Mouse (Mus musculus) erythroblast, embryonic 14.5 days (primary cell): ENCODE results near the gene Erv3. TPM values are rescaled to one million over a fixed set of nuclear protein-coding genes. Genes with fewer than 3 reads are reported as not detected.

ENCODE experiments used
- H3K27me3 ChIP-seq: 2 replicates; pipeline ENCODE4 v1.6.1; 2012; ENCODE audit warnings: inconsistent platforms; ENCODE audit not compliant: control insufficient read depth
- H3K36me3 ChIP-seq: 2 replicates; pipeline ENCODE4 v1.6.1; 2012; ENCODE audit warnings: mild to moderate bottlenecking, inconsistent platforms; ENCODE audit not compliant: control insufficient read depth
- H3K4me1 ChIP-seq: 2 replicates; pipeline ENCODE4 v1.6.1; 2012; ENCODE audit warnings: inconsistent platforms; ENCODE audit not compliant: control insufficient read depth
- H3K4me3 ChIP-seq: replicated peaks from 2 replicates; pipeline ENCODE3; 2012; ENCODE audit warnings: moderate library complexity, mild to moderate bottlenecking, inconsistent platforms
- H3K9me3 ChIP-seq: 2 replicates; pipeline ENCODE4 v1.6.1; 2012; ENCODE audit warnings: low read length, inconsistent platforms, mixed read lengths; ENCODE audit not compliant: control insufficient read depth
- GATA1 ChIP-seq: IDR thresholded peaks from 2 replicates; pipeline ENCODE4 v1.6.1; 2012; ENCODE audit warnings: low read length, inconsistent platforms, mixed read lengths
- TAL1 ChIP-seq: IDR thresholded peaks from 3 replicates; pipeline ENCODE4 v1.6.1; 2012; ENCODE audit warnings: low read length, inconsistent platforms, mixed read lengths
- polyA plus RNA-seq: library from polyadenylated mRNA; stranded (reverse); fragments of >175 nt; gene quantifications from 2 replicates; pipeline ENCODE4 v1.2.3, GENCODE M21; 2012

Erv3 gene
- polyA plus RNA-seq, result not detected in 2 replicates

GRCm38 (mm10) chr2:131859721-131860120 lies at the start of gene Erv3:
TSS of gene Erv3 (minus strand) at chr2:131859747.
- no peak for TF ChIP-seq GATA1
- no peak for TF ChIP-seq TAL1

GRCm38 (mm10) chr2:131908906-131909305 lies 49.4 kb upstream of the Erv3 start:
- peaks cover 77% of the 10 kb centered on the region for H3K4me1 ChIP-seq
- H3K27me3 ChIP-seq, result no peaks in the 10 kb centered on the region
- H3K9me3 ChIP-seq, result no peaks in the 10 kb centered on the region
- no peak for TF ChIP-seq TAL1
- no peak for TF ChIP-seq GATA1
- H3K4me3 ChIP-seq, result peak overlapping the region; percentile 92
- H3K36me3 ChIP-seq, result peaks cover 25% of the 10 kb centered on the region

More at GRCm38 (mm10) chr2:131859721-131860120, at the start of gene Erv3:
- no peak within 1 kb of the TSS for H3K4me3 ChIP-seq
- H3K27me3 ChIP-seq, result peaks cover 13% of the 10 kb centered on the region
- peaks cover 37% of the 10 kb centered on the region for H3K4me1 ChIP-seq
- no peaks in the 10 kb centered on the region for H3K9me3 ChIP-seq
- no peaks in the 10 kb centered on the region for H3K36me3 ChIP-seq

DNA sequence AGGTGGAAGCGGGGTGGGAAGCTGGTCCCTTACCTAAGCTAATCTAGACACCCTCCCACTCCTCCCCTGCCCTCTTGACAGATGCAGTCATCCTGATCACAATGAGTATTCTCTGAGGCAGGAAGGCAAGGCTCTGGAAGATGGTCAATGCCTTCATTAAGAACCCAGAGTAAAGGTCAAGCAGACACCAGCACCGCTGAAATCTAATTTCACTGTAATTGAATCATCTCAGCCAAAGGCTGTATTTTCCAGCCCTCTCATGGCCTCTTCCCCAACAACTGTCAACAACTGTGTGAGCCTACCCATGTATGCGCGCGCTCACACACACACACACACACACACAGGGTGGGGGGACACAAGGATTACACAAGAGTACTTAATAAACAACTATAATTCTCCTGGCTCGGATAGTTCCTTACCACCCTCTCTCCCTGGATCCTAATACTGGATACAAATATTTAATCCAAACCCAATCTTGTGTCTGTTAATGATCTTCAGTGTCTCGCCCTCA lies 48.9 kb upstream of the Erv3 start:
- TF ChIP-seq TAL1 (no peak), GATA1 (no peak)
- H3K36me3 ChIP-seq, result peaks cover 20% of the 10 kb centered on the region
- no peaks in the 10 kb centered on the region for H3K27me3 ChIP-seq
- no peaks in the 10 kb centered on the region for H3K9me3 ChIP-seq
- H3K4me1 ChIP-seq, result peaks cover 78% of the 10 kb centered on the region
- no peak overlapping the region for H3K4me3 ChIP-seq

DNA sequence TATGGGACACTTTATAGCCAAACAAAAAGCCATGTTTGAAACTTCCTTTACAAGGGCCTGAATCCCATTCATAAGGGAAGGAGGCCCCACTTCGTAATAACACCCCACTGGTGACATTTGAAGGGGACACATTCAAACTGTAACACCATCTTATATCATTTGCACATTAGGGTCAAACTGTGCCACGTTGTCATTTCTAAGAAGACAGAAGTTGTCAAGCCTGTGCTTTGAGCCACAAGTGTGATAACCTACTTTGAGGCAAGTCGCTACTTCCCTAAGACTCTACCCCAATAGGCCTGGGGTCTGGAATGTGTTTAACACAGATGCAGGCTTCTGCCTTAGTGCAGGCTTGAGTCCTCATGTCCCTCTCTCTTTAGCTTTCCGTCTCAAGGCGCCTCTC lies 47.8 kb upstream of the Erv3 start:
- peaks cover 82% of the 10 kb centered on the region for H3K4me1 ChIP-seq

DNA sequence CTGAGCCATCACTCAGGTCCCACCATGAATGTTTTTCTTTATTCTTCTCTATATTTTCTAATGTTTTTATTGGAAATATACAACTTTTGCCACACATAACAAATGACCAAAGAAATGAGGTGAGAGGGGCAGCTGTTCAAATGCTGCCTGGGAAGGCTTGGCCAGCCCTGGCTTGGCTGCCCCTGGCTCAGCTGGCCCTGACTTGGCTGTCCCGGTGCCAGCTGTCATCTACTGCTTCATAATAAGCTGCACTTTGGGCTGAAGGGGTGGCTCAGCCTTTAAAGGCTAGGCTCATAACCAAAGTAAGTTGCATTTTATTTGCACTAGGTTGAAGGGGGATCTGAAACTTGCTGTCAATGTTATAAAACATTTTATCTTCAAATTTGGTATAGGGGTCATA lies 47.3 kb upstream of the Erv3 start:
- Histone ChIP-seq H3K9me3 (no peaks in the 10 kb centered on the region), H3K4me3 (no peak overlapping the region), H3K27me3 (no peaks in the 10 kb centered on the region), H3K4me1 (peaks cover 78% of the 10 kb centered on the region), H3K36me3 (peaks cover 7% of the 10 kb centered on the region)
- TF ChIP-seq GATA1, result no peak
- no peak for TF ChIP-seq TAL1

More for the DNA sequence above, 47.8 kb upstream of the Erv3 start:
- H3K36me3 ChIP-seq, result peaks cover 11% of the 10 kb centered on the region
- H3K27me3 ChIP-seq, result no peaks in the 10 kb centered on the region
- no peak overlapping the region for H3K4me3 ChIP-seq
- TF ChIP-seq TAL1 (no peak), GATA1 (no peak)
- H3K9me3 ChIP-seq, result no peaks in the 10 kb centered on the region

DNA sequence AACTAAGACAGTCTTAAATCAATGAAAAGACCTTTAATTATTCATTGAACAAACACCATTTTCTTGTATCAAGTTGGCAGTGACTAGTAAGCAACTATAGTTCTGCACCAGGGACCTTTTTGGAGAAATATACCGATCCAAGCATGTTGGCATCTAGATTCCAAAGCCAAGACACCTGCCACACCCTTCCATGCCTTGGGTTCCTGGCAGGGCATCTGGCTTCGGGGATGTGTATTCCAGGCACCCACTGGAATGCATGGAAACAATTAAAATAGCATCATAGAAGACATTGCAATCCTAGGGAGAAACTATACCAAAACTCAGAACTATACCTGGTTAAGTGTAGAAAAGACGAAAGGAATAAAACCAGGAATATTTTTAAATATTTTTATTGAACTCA lies 46.7 kb upstream of the Erv3 start:
- Histone ChIP-seq H3K4me1 (peaks cover 72% of the 10 kb centered on the region), H3K36me3 (peaks cover 1% of the 10 kb centered on the region)
- TF ChIP-seq TAL1 (no peak), GATA1 (no peak)

GRCm38 (mm10) chr2:131905776-131906175 lies 46.2 kb upstream of the Erv3 start:
- no peaks in the 10 kb centered on the region; the same call in 1 of the 2 replicates for H3K36me3 ChIP-seq
- peaks cover 68% of the 10 kb centered on the region for H3K4me1 ChIP-seq
- TF ChIP-seq GATA1 (no peak), TAL1 (no peak)
- no peaks in the 10 kb centered on the region for H3K9me3 ChIP-seq
- H3K4me3 ChIP-seq, result no peak overlapping the region
- H3K27me3 ChIP-seq, result no peaks in the 10 kb centered on the region

More for the DNA sequence above, 46.7 kb upstream of the Erv3 start:
- Histone ChIP-seq H3K27me3 (no peaks in the 10 kb centered on the region), H3K9me3 (no peaks in the 10 kb centered on the region), H3K4me3 (no peak overlapping the region)

- TF ChIP-seq TAL1 (peak; percentile 42; the same call in 2 of the 3 replicates), GATA1 (peak; percentile 81)
- Histone ChIP-seq H3K9me3 (no peaks in the 10 kb centered on the region), H3K36me3 (no peaks in the 10 kb centered on the region; the same call in 1 of the 2 replicates), H3K27me3 (no peaks in the 10 kb centered on the region), H3K4me3 (peak overlapping the region; percentile 15), H3K4me1 (peaks cover 66% of the 10 kb centered on the region)
Measured at GRCm38 (mm10) chr2:131905025-131905424, 45.5 kb upstream of the Erv3 start.

DNA sequence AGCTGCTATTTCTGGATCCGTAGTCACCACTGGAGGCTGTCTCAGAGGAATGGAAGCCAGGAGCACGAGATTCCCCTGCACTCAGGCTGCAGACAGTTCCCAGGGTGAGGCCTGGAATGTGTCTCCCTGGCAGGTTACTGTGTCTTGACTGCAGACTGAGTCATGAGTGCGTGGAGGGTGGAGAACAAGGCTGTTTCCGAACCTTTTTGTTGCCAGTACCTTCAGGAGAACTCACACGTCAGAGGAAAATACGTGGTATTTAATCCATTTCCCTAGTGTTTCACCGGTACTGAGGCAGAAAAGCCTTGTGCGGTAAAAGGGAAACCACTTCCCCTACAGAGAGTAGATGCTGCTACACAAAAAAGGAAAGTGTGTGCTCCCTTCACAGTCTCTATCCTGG lies 43.3 kb upstream of the Erv3 start:
- Histone ChIP-seq H3K4me3 (no peak overlapping the region), H3K4me1 (peaks cover 49% of the 10 kb centered on the region), H3K27me3 (peaks cover 14% of the 10 kb centered on the region; the same call in 1 of the 2 replicates), H3K36me3 (no peaks in the 10 kb centered on the region; the same call in 1 of the 2 replicates), H3K9me3 (no peaks in the 10 kb centered on the region)
- TF ChIP-seq GATA1 (no peak), TAL1 (no peak)
